Mouse (Mus musculus): ENCODE measurements at regions not wholly inside any gene's neighbourhood (a gene's known extent, or its start where the extent isn't known, plus 50 kb on each side); places are given as distances from the start of the nearest gene placed in this dataset.
"Not testable (repeated sequence)": the region's sequence is repeated elsewhere in the genome, so short reads cannot be mapped to it uniquely, and the experiment has no call there.

GRCm38 (mm10) chr8:56962186-56962585 is 358.6 kb upstream of the Hand2 start:
- 86% methylated on average over 7 of the region's 7 CpGs for WGBS
- no peak for ATAC-seq (ENCODE audit: low FRiP score, low read depth)
- no peaks in the 10 kb centered on the region for H3K27me3 ChIP-seq
- no peak overlapping the region for H3K4me2 ChIP-seq
- no peaks in the 10 kb centered on the region for H3K9me3 ChIP-seq
- H3K36me3 ChIP-seq: no peaks in the 10 kb centered on the region
- no peak overlapping the region for H3K4me3 ChIP-seq
- no peaks in the 10 kb centered on the region for H3K4me1 ChIP-seq (replicated peaks)
- no peak overlapping the region for H3K9ac ChIP-seq
- H3K27ac ChIP-seq (replicated peaks): no peak overlapping the region

- Histone ChIP-seq H3K36me3 (no peaks in the 10 kb centered on the region), H3K4me3 (no peak overlapping the region), H3K9me3 (no peaks in the 10 kb centered on the region), H3K4me1 (replicated peaks) (no peaks in the 10 kb centered on the region), H3K27ac (replicated peaks) (no peak overlapping the region), H3K4me2 (no peak overlapping the region), H3K9ac (no peak overlapping the region), H3K27me3 (no peaks in the 10 kb centered on the region)
- ATAC-seq (ENCODE audit: low FRiP score, low read depth): no peak
- WGBS: 63% methylated on average over 3 of the region's 3 CpGs
Measured at GRCm38 (mm10) chr8:56970311-56970710, 350.5 kb upstream of the Hand2 start.

GRCm38 (mm10) chr8:56978994-56979393 is 341.8 kb upstream of the Hand2 start:
- Histone ChIP-seq H3K4me3 (no peak overlapping the region), H3K9ac (no peak overlapping the region), H3K27me3 (no peaks in the 10 kb centered on the region), H3K4me2 (no peak overlapping the region), H3K4me1 (replicated peaks) (no peaks in the 10 kb centered on the region), H3K36me3 (no peaks in the 10 kb centered on the region), H3K9me3 (no peaks in the 10 kb centered on the region), H3K27ac (replicated peaks) (no peak overlapping the region)
- ATAC-seq (ENCODE audit: low FRiP score, low read depth): no peak
- 71% methylated on average over 2 of the region's 2 CpGs for WGBS

GRCm38 (mm10) chr8:56979416-56979815 is 341.4 kb upstream of the Hand2 start:
- no peaks in the 10 kb centered on the region for H3K4me1 ChIP-seq (replicated peaks)
- ATAC-seq (ENCODE audit: low FRiP score, low read depth): no peak
- H3K27ac ChIP-seq (replicated peaks): no peak overlapping the region
- 82% methylated on average over 13 of the region's 13 CpGs for WGBS
- H3K4me3 ChIP-seq: no peak overlapping the region
- no peaks in the 10 kb centered on the region for H3K36me3 ChIP-seq
- H3K9me3 ChIP-seq: no peaks in the 10 kb centered on the region
- H3K27me3 ChIP-seq: no peaks in the 10 kb centered on the region
- H3K4me2 ChIP-seq: no peak overlapping the region
- no peak overlapping the region for H3K9ac ChIP-seq

- Histone ChIP-seq H3K4me2 (no peak overlapping the region), H3K36me3 (no peaks in the 10 kb centered on the region), H3K9me3 (no peaks in the 10 kb centered on the region), H3K27me3 (no peaks in the 10 kb centered on the region), H3K4me1 (replicated peaks) (no peaks in the 10 kb centered on the region), H3K4me3 (no peak overlapping the region), H3K27ac (replicated peaks) (no peak overlapping the region), H3K9ac (no peak overlapping the region)
- WGBS: 72% methylated on average over 6 of the region's 6 CpGs
- ATAC-seq (ENCODE audit: low FRiP score, low read depth): no peak
Measured at GRCm38 (mm10) chr8:57010318-57011024, 310.3 kb upstream of the Hand2 start.

- 42% methylated on average over 3 of the region's 3 CpGs for WGBS
- ATAC-seq (ENCODE audit: low FRiP score, low read depth): no peak
Measured at GRCm38 (mm10) chr8:57013813-57014320, 306.9 kb upstream of the Hand2 start.

GRCm38 (mm10) chr8:57016329-57016728 is 304.5 kb upstream of the Hand2 start:
- Histone ChIP-seq H3K27me3 (no peaks in the 10 kb centered on the region), H3K9me3 (no peaks in the 10 kb centered on the region), H3K36me3 (no peaks in the 10 kb centered on the region), H3K9ac (no peak overlapping the region), H3K4me2 (no peak overlapping the region), H3K4me3 (no peak overlapping the region), H3K4me1 (replicated peaks) (no peaks in the 10 kb centered on the region), H3K27ac (replicated peaks) (no peak overlapping the region)
- 76% methylated on average over 3 of the region's 3 CpGs for WGBS
- no peak for ATAC-seq (ENCODE audit: low FRiP score, low read depth)

More at GRCm38 (mm10) chr8:57013813-57014320, 306.9 kb upstream of the Hand2 start:
- Histone ChIP-seq H3K4me3 (no peak overlapping the region), H3K9ac (no peak overlapping the region), H3K9me3 (no peaks in the 10 kb centered on the region), H3K27me3 (no peaks in the 10 kb centered on the region), H3K27ac (replicated peaks) (no peak overlapping the region), H3K4me1 (replicated peaks) (no peaks in the 10 kb centered on the region), H3K4me2 (no peak overlapping the region), H3K36me3 (no peaks in the 10 kb centered on the region)

GRCm38 (mm10) chr8:57028096-57028495 is 292.7 kb upstream of the Hand2 start:
- not testable (repeated sequence) for H3K4me3 ChIP-seq; ATAC-seq (ENCODE audit: low FRiP score, low read depth); H3K27me3 ChIP-seq; H3K9ac ChIP-seq; H3K4me2 ChIP-seq; H3K36me3 ChIP-seq; H3K9me3 ChIP-seq; H3K4me1 ChIP-seq (replicated peaks); H3K27ac ChIP-seq (replicated peaks)
- 77% methylated on average over 1 of the region's 1 CpGs for WGBS

GRCm38 (mm10) chr8:57048490-57048889 is 272.3 kb upstream of the Hand2 start:
- Histone ChIP-seq H3K9ac (no peak overlapping the region), H3K27ac (replicated peaks) (no peak overlapping the region), H3K27me3 (no peaks in the 10 kb centered on the region), H3K9me3 (no peaks in the 10 kb centered on the region), H3K36me3 (no peaks in the 10 kb centered on the region), H3K4me2 (no peak overlapping the region), H3K4me1 (replicated peaks) (no peaks in the 10 kb centered on the region), H3K4me3 (no peak overlapping the region)
- no peak for ATAC-seq (ENCODE audit: low FRiP score, low read depth)
- 91% methylated on average over 6 of the region's 6 CpGs for WGBS

GRCm38 (mm10) chr8:57048909-57049308 is 271.9 kb upstream of the Hand2 start:
- Histone ChIP-seq H3K36me3 (no peaks in the 10 kb centered on the region), H3K27me3 (no peaks in the 10 kb centered on the region), H3K4me1 (replicated peaks) (no peaks in the 10 kb centered on the region), H3K4me2 (no peak overlapping the region), H3K9ac (no peak overlapping the region), H3K9me3 (no peaks in the 10 kb centered on the region), H3K4me3 (no peak overlapping the region), H3K27ac (replicated peaks) (no peak overlapping the region)
- ATAC-seq (ENCODE audit: low FRiP score, low read depth): no peak
- 85% methylated on average over 3 of the region's 3 CpGs for WGBS

- ATAC-seq (ENCODE audit: low FRiP score, low read depth): no peak
- no peak overlapping the region for H3K27ac ChIP-seq (replicated peaks)
- H3K4me3 ChIP-seq: no peak overlapping the region
- WGBS: 79% methylated on average over 4 of the region's 4 CpGs
- no peaks in the 10 kb centered on the region for H3K9me3 ChIP-seq
- H3K4me1 ChIP-seq (replicated peaks): no peaks in the 10 kb centered on the region
- H3K27me3 ChIP-seq: no peaks in the 10 kb centered on the region
- H3K4me2 ChIP-seq: no peak overlapping the region
- H3K36me3 ChIP-seq: no peaks in the 10 kb centered on the region
- no peak overlapping the region for H3K9ac ChIP-seq
Measured at GRCm38 (mm10) chr8:57052661-57053060, 268.1 kb upstream of the Hand2 start.

- H3K4me3 ChIP-seq: no peak overlapping the region
- no peak overlapping the region for H3K4me2 ChIP-seq
- no peak overlapping the region for H3K27ac ChIP-seq (replicated peaks)
- no peaks in the 10 kb centered on the region for H3K4me1 ChIP-seq (replicated peaks)
- H3K27me3 ChIP-seq: no peaks in the 10 kb centered on the region
- WGBS: 86% methylated on average over 8 of the region's 8 CpGs
- no peaks in the 10 kb centered on the region for H3K36me3 ChIP-seq
- no peak overlapping the region for H3K9ac ChIP-seq
- ATAC-seq (ENCODE audit: low FRiP score, low read depth): no peak
- no peaks in the 10 kb centered on the region for H3K9me3 ChIP-seq
Measured at GRCm38 (mm10) chr8:57076995-57077394, 243.8 kb upstream of the Hand2 start.

- ATAC-seq (ENCODE audit: low FRiP score, low read depth): no peak
Measured at GRCm38 (mm10) chr8:57086811-57087210, 234.0 kb upstream of the Hand2 start.

More at GRCm38 (mm10) chr8:57086811-57087210, 234.0 kb upstream of the Hand2 start:
- Histone ChIP-seq H3K4me3 (no peak overlapping the region), H3K36me3 (no peaks in the 10 kb centered on the region), H3K27ac (replicated peaks) (no peak overlapping the region), H3K4me1 (replicated peaks) (no peaks in the 10 kb centered on the region), H3K9ac (no peak overlapping the region), H3K4me2 (no peak overlapping the region), H3K9me3 (no peaks in the 10 kb centered on the region), H3K27me3 (no peaks in the 10 kb centered on the region)
- 76% methylated on average over 3 of the region's 3 CpGs for WGBS

All from hindbrain, embryonic 15.5 days (tissue).